In genomic region chr6:136659226-136659625, GRCm38 (mm10) we compare ENCODE assay signal across 21 mouse cellular contexts. TPM values are rescaled to one million over a fixed set of nuclear protein-coding genes. Genes with fewer than 3 reads are reported as not detected.
DNase-seq lines count a peak whose midpoint lies in the region; ATAC-seq lines count a peak whose summit lies in the region.
"Had no signal": no experiment of that assay in that cellular context is flagged by ENCODE, and none has a peak within 500 bp of the region (broad histone marks: within the 10 kb centered on the region; RNA-seq: fewer than 3 reads in every experiment).

No protein-coding gene starts in this region.

- ATAC-seq in granulocyte monocyte progenitor cell, adult 5-6 weeks (replicated peaks; ENCODE audit: poor library complexity, severe bottlenecking): peak; percentile 72
- ATAC-seq in neutrophil, adult 5-6 weeks (ENCODE audit: extremely low read depth, insufficient number of reproducible peaks, low FRiP score, poor library complexity, severe bottlenecking): peak; percentile 87
- ATAC-seq: forebrain, embryonic 16.5 days; intestine, postnatal 0 days; liver, embryonic 12.5 days had no signal

- DNase-seq in 416B (ENCODE audit: low read depth): peak; percentile 16
- peak; percentile 47 for DNase-seq in A20 (ENCODE audit: low read depth, low spot score)
- DNase-seq in adrenal gland, postnatal 4 days (ENCODE audit: low spot score in 2 of 2): no peak
- DNase-seq in frontal cortex, adult 2 months (ENCODE audit: extremely low spot score in 1 of 2, low spot score in 1 of 2): no peak
- DNase-seq: cerebellum, adult 18-20 months; cerebellum, postnatal 10 days; gastrocnemius, postnatal 10 days; heart, postnatal 36 days; kidney, adult 9 months; kidney, postnatal 14 days; layer of hippocampus, adult 9-11 months; lung, adult 2 months; lung, postnatal 10 days; retina, postnatal 1 day; right cerebral cortex, postnatal 14 days had no signal

RNA-seq across cellular contexts. Expression of gene Plbd1, which starts 2.5 kb away (rescaled TPM):
- 0.79 and 3.6 TPM in 2 replicates for total RNA-seq in granulocyte monocyte progenitor cell, adult 5-6 weeks (2014; fragmentation: Nextera tagmentation)
- total RNA-seq in granulocyte monocyte progenitor cell, adult 5-6 weeks (2017): 5.1 and 7.7 TPM in 2 replicates
- 276 and 296 TPM in 2 replicates for total RNA-seq in neutrophil, adult 5-6 weeks (2017)
- 10 to 100 TPM; 36.6 to 51.5 TPM for total RNA-seq in adrenal gland, postnatal 4 days (2021)
- polyA plus RNA-seq in frontal cortex, adult 2 months (2012; rRNA removed): 0.34 TPM in 2 replicates
- total RNA-seq: midbrain, postnatal 0 days had no signal

Comparison
In these comparisons a context has a peak if more than half of its experiments do, and no peak if none do; other contexts are left out.
1. DNase-seq: peak in 416B (single experiment) and A20 (single experiment); none in adrenal gland, postnatal 4 days (0 of 2) and frontal cortex, adult 2 months (0 of 2).
2. RNA of gene Plbd1, which starts 2.5 kb away (total RNA-seq): 276 to 296 TPM in neutrophil, adult 5-6 weeks and 36.6 to 51.5 TPM in adrenal gland, postnatal 4 days; 0.79 to 7.7 TPM in granulocyte monocyte progenitor cell, adult 5-6 weeks; every median in the first group is over 4 times any median in the second.